Comparison of ENCODE assay signal across 14 mouse cellular contexts in genomic region chr11:60277164-60277740, GRCm38 (mm10). TPM values are rescaled to one million over a fixed set of nuclear protein-coding genes. Genes with fewer than 3 reads are reported as not detected.
DNase-seq lines count a peak whose midpoint lies in the region; ATAC-seq and TF ChIP-seq lines count a peak whose summit lies in the region.
"Had no signal": no experiment of that assay in that cellular context is flagged by ENCODE, and none has a peak within 500 bp of the region (broad histone marks: within the 10 kb centered on the region; RNA-seq: fewer than 3 reads in every experiment).

No protein-coding gene starts in this region.

- no peaks in the 10 kb centered on the region for H3K27me3 ChIP-seq in heart, embryonic 11.5 days (ENCODE audit: control insufficient read depth, insufficient read depth, low read length)
- no peaks in the 10 kb centered on the region for H3K27me3 ChIP-seq in hindbrain, postnatal 0 days (ENCODE audit: insufficient read depth, low read length)
- no peaks in the 10 kb centered on the region for H3K27me3 ChIP-seq in neural tube, embryonic 14.5 days (ENCODE audit: control insufficient read depth, insufficient read depth, low read length)
- H3K27me3 ChIP-seq: stomach, embryonic 15.5 days had no signal

- H3K4me2 ChIP-seq in heart, embryonic 11.5 days, result no peak overlapping the region
- no peak overlapping the region for H3K4me2 ChIP-seq in hindbrain, postnatal 0 days (ENCODE audit: low read depth, low read length)
- no peak overlapping the region for H3K4me2 ChIP-seq in neural tube, embryonic 14.5 days (ENCODE audit: low read depth, low read length)
- H3K4me2 ChIP-seq: stomach, embryonic 15.5 days had no signal

- DNase-seq in heart, adult 8-10 months (ENCODE audit: low spot score), result no peak
- no peak for DNase-seq in layer of hippocampus, adult 2 months (ENCODE audit: low spot score in 2 of 2)
- no peak for DNase-seq in layer of hippocampus, postnatal 25 days (ENCODE audit: extremely low spot score in 1 of 2, low spot score in 1 of 2)
- DNase-seq in hindbrain, postnatal 0 days (ENCODE audit: low spot score), result no peak
- no peak for DNase-seq in cerebellum, postnatal 14 days
- DNase-seq: adrenal gland, adult 2 months; B cell, adult 2 months; heart, postnatal 14 days; lung, adult 18-20 months; thymus, postnatal 36 days had no signal

- no peaks in the 10 kb centered on the region for H3K9me3 ChIP-seq in heart, embryonic 11.5 days (replicated peaks; ENCODE audit: control insufficient read depth, low read length)
- no peaks in the 10 kb centered on the region for H3K9me3 ChIP-seq in hindbrain, postnatal 0 days (ENCODE audit: low read length)
- H3K9me3 ChIP-seq in neural tube, embryonic 14.5 days (ENCODE audit: control insufficient read depth, low read length), result no peaks in the 10 kb centered on the region
- H3K9me3 ChIP-seq: stomach, embryonic 15.5 days had no signal

- H3K4me1 ChIP-seq in heart, embryonic 11.5 days (ENCODE audit: control insufficient read depth, insufficient read depth, low read length), result peaks cover 32% of the 10 kb centered on the region
- H3K4me1 ChIP-seq in hindbrain, postnatal 0 days (ENCODE audit: insufficient read depth, low read length), result 0 out of 2 replicates have a peak, but pooled peaks cover 3% of the 10 kb centered on the region
- H3K4me1 ChIP-seq in neural tube, embryonic 14.5 days (ENCODE audit: control insufficient read depth, insufficient read depth, low read length), result no peaks in the 10 kb centered on the region

- WGBS in heart, embryonic 11.5 days (ENCODE audit: insufficient replicate concordance), result 57% methylated on average over 8 of the region's 8 CpGs
- 51% methylated on average over 8 of the region's 8 CpGs for WGBS in hindbrain, postnatal 0 days
- WGBS in neural tube, embryonic 14.5 days, result 53% methylated on average over 8 of the region's 8 CpGs

- no peak for ATAC-seq in heart, embryonic 11.5 days (replicated peaks; ENCODE audit: insufficient number of reproducible peaks, low FRiP score, low TSS enrichment)
- no peak for ATAC-seq in hindbrain, postnatal 0 days
- ATAC-seq in neural tube, embryonic 14.5 days (ENCODE audit: low read depth), result no peak

- no peak for TF ChIP-seq CTCF in layer of hippocampus, adult 2 months (conservative IDR thresholded peaks at IDR 0.05)
- no peak for TF ChIP-seq CTCF in hindbrain, postnatal 0 days (IDR thresholded peaks at IDR 0.05; ENCODE audit: low read depth)

- H3K4me3 ChIP-seq in heart, embryonic 11.5 days (ENCODE audit: low read depth, low read length), result no peak overlapping the region
- no peak overlapping the region for H3K4me3 ChIP-seq in layer of hippocampus, adult 2 months
- no peak overlapping the region for H3K4me3 ChIP-seq in hindbrain, postnatal 0 days (ENCODE audit: low read length)
- no peak overlapping the region for H3K4me3 ChIP-seq in neural tube, embryonic 14.5 days (ENCODE audit: low read depth, low read length)
- H3K4me3 ChIP-seq: myocyte; stomach, embryonic 15.5 days had no signal

- H3K36me3 ChIP-seq in heart, embryonic 11.5 days (ENCODE audit: control insufficient read depth, insufficient read depth, low read length), result no peaks in the 10 kb centered on the region
- H3K36me3 ChIP-seq in hindbrain, postnatal 0 days (ENCODE audit: insufficient read depth, low read length), result no peaks in the 10 kb centered on the region
- H3K36me3 ChIP-seq in neural tube, embryonic 14.5 days (ENCODE audit: control insufficient read depth, insufficient read depth, low read length), result peaks cover 4% of the 10 kb centered on the region; the same call in 1 of the 2 replicates
- H3K36me3 ChIP-seq: stomach, embryonic 15.5 days had no signal

- no peak overlapping the region for H3K9ac ChIP-seq in heart, embryonic 11.5 days (ENCODE audit: low read depth, low read length)
- H3K9ac ChIP-seq in hindbrain, postnatal 0 days (replicated peaks; ENCODE audit: low read length), result no peak overlapping the region
- no peak overlapping the region for H3K9ac ChIP-seq in neural tube, embryonic 14.5 days (replicated peaks; ENCODE audit: low read depth, low read length)
- H3K9ac ChIP-seq: stomach, embryonic 15.5 days had no signal

- H3K27ac ChIP-seq in heart, embryonic 11.5 days (ENCODE audit: low read depth, low read length), result peak overlapping the region; percentile 50; the same call in 1 of the 2 replicates
- H3K27ac ChIP-seq in layer of hippocampus, adult 2 months, result 0 out of 2 replicates have a peak overlapping the region, but pooled peaks have one; percentile 7
- peak overlapping the region; percentile 5; the same call in 1 of the 2 replicates for H3K27ac ChIP-seq in hindbrain, postnatal 0 days
- H3K27ac ChIP-seq in neural tube, embryonic 14.5 days (ENCODE audit: low read depth, low read length), result peak overlapping the region; percentile 22; the same call in 1 of the 2 replicates
- H3K27ac ChIP-seq: stomach, embryonic 15.5 days had no signal

RNA-seq across cellular contexts. Expression of gene Srebf1, which starts 54.9 kb away (rescaled TPM):
- 39.0 and 41.0 TPM in 2 replicates for polyA plus RNA-seq in heart, embryonic 11.5 days (2014; fragmentation: Nextera tagmentation; extraction: Ambion mirVana)
- 10 to 100 TPM; 31.0 to 42.3 (median 36.5) TPM for total RNA-seq in heart, adult 8-10 months (2022)
- 10 to 100 TPM; 64.2 to 70.8 TPM for total RNA-seq in layer of hippocampus, adult 2 months (2021)
- total RNA-seq in layer of hippocampus, postnatal 25 days (2021), result 10 to 100 TPM; 49.9 to 58.1 TPM
- 163 and 169 TPM in 2 replicates for total RNA-seq in hindbrain, postnatal 0 days (2014; rRNA removed)
- 50.6 and 59.5 TPM in 2 replicates for polyA plus RNA-seq in hindbrain, postnatal 0 days (2015; fragmentation: Nextera tagmentation; extraction: Ambion mirVana)
- polyA plus RNA-seq in neural tube, embryonic 14.5 days (2014; fragmentation: Nextera tagmentation; extraction: Ambion mirVana), result 38.5 and 41.3 TPM in 2 replicates
